Mouse (Mus musculus): ENCODE results near the gene Osbpl8. TPM values are rescaled to one million over a fixed set of nuclear protein-coding genes. Genes with fewer than 3 reads are reported as not detected.
A peak's percentile ranks its signal among the peaks of the same experiment; 100 is the strongest.

Osbpl8 gene
- total and polyA plus RNA-seq, 3 experiments: 12.9 to 26.4 (median 23.4) TPM

DNA sequence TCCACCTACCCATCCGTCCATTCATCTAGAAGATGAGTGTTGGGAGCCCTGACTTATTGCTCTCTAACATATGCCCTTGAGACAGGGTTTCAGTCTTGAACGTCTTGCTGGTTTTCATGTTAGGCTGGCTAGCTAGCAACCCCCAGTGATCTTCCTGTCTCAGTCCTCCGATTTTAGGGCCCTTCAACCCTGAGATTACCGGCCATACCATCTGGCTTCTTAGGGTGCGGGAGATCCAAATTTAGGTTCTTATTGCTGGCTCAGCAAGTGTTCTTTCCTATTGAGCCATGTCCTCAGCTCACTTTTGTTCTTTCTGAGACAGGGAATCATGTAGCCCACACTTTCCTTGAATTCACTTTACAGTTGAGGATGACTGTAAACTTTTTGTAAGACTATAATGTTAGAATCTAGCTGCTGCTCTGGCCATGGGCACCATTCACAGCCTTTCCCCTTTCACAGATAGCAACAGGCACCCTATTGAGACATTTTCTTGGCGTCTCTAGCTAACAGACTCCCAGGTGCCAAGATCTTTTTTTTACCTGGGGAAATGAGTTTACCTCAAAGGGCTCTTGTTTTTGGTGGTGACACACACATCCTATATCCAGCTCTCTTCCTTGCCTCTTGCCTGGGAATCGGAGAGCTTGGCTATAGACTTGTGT, 9.2 kb downstream of the Osbpl8 start:
- Histone ChIP-seq H3K4me1 (ENCODE audit: control insufficient read depth in 1 of 2, insufficient read depth in 2 of 2) (peaks cover 24 to 72% of the 10 kb centered on the region in 2 experiments), H3K36me3 (replicated peaks in 1 of 2; ENCODE audit: control insufficient read depth in 1 of 2, insufficient read depth in 1 of 2, low read length in 1 of 2) (peaks cover 0 to 8% of the 10 kb centered on the region in 2 experiments), H3K4me2 (ENCODE audit: insufficient read depth, low read depth, poor library complexity, severe bottlenecking) (peak overlapping the region; percentile 60; the same call in 1 of the 2 replicates), H3K9ac (ENCODE audit: insufficient read depth, low read depth) (peak overlapping the region; percentile 55; the same call in 1 of the 2 replicates), H3K79me2 (replicated peaks; ENCODE audit: control insufficient read depth, extremely low read depth, insufficient read depth, poor library complexity, severe bottlenecking) (peaks cover 70% of the 10 kb centered on the region), H3K27me3 (replicated peaks) (no peaks in the 10 kb centered on the region), H3K9me3 (replicated peaks; ENCODE audit: low read length) (no peaks in the 10 kb centered on the region), H3K27ac (ENCODE audit: insufficient read depth, low read depth) (no peak overlapping the region), H3K4me3 (replicated peaks in 1 of 3; ENCODE audit: low read depth in 2 of 3, low read length in 2 of 3, poor library complexity in 1 of 3) (no peak overlapping the region)
- TF ChIP-seq RAD21 (IDR thresholded peaks at IDR 0.05; ENCODE audit: low read depth, low read length): no peak
- 0 out of 2 replicates have a peak, but pooled peaks have one; percentile 12 for TF ChIP-seq MAFK (IDR thresholded peaks at IDR 0.05; ENCODE audit: insufficient replicate concordance, low read length)
- dilution Hi-C loops (cut with MboI; ENCODE audit: extremely low pct_ligation_motif_present, extremely low pct_unique_long_range_greater_than_20kb, low sequenced_read_pairs): no loop called here
- in situ Hi-C loops (cut with MboI; ENCODE audit: low pct_ligation_motif_present, low pct_unique_long_range_greater_than_20kb, low sequenced_read_pairs): loop anchor here (10.0 kb wide), 1 partner anchor 59 kb away; no protein-coding TSS in a partner anchor
- no peak for DNase-seq (ENCODE audit: extremely low read depth)

DNA sequence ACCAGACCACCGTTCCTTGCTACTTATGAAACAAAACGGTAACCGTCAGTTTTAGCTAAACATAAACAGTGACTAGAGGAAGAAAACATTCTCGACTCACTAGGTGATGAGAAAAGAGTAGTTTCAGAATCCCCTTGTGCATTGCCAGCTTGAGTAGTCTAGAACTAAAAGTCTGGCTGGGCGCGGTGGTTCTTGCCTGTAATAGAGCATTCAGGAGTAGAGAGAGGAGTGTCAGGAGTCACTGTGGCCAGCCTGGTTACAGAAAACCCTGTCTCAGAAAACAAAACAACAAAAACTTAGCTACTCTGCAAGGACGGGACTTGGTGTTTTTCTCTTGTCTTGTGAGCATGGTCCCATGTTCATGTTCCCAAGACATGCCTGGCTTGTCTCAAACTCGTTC, 12.8 kb downstream of the Osbpl8 start:
- H3K27ac ChIP-seq (ENCODE audit: insufficient read depth, low read depth): no peak overlapping the region

DNA sequence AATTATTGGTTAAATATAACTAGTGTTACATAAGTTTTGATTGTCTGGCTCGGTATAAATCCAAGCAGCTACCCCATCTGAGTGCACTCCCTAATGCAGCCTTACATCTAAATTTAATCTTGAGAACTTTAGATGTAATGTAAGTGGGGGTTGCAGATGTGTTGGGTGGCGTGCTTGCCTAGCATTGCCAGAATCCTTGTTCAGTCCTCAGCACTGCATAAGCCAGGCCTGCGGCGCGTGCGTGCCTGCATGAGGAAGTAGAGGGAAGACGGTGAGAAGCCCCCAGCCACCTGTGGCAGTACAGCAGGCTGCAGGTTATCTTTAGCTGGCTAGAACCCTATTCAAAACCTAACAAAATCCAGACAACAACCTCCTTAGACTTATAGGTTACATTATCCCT, 13.5 kb downstream of the Osbpl8 start:
- H3K27me3 ChIP-seq (replicated peaks): no peaks in the 10 kb centered on the region
- H3K4me1 ChIP-seq (ENCODE audit: control insufficient read depth in 1 of 2, insufficient read depth in 2 of 2): peaks cover 17 to 56% of the 10 kb centered on the region in 2 experiments
- no peak for DNase-seq (ENCODE audit: extremely low read depth)
- H3K36me3 ChIP-seq (replicated peaks in 1 of 2; ENCODE audit: control insufficient read depth in 1 of 2, insufficient read depth in 1 of 2, low read length in 1 of 2): peaks cover 0 to 17% of the 10 kb centered on the region in 2 experiments
- H3K9ac ChIP-seq (ENCODE audit: insufficient read depth, low read depth): no peak overlapping the region
- H3K27ac ChIP-seq (ENCODE audit: insufficient read depth, low read depth): no peak overlapping the region
- in situ Hi-C loops (cut with MboI; ENCODE audit: low pct_ligation_motif_present, low pct_unique_long_range_greater_than_20kb, low sequenced_read_pairs): loop anchor here (10.0 kb wide), 1 partner anchor 63 kb away; no protein-coding TSS in a partner anchor
- H3K79me2 ChIP-seq (replicated peaks; ENCODE audit: control insufficient read depth, extremely low read depth, insufficient read depth, poor library complexity, severe bottlenecking): peaks cover 49% of the 10 kb centered on the region
- no peak overlapping the region for H3K4me2 ChIP-seq (ENCODE audit: insufficient read depth, low read depth, poor library complexity, severe bottlenecking)
- H3K4me3 ChIP-seq (replicated peaks in 1 of 3; ENCODE audit: low read depth in 2 of 3, low read length in 2 of 3, poor library complexity in 1 of 3): no peak overlapping the region
- dilution Hi-C loops (cut with MboI; ENCODE audit: extremely low pct_ligation_motif_present, extremely low pct_unique_long_range_greater_than_20kb, low sequenced_read_pairs): no loop called here
- H3K9me3 ChIP-seq (replicated peaks; ENCODE audit: low read length): no peaks in the 10 kb centered on the region
- TF ChIP-seq BHLHE40 (IDR thresholded peaks at IDR 0.05; ENCODE audit: low read depth, low read length) (no peak), USF1 (IDR thresholded peaks at IDR 0.05; ENCODE audit: low read depth, low read length) (no peak), CTCF (conservative IDR thresholded peaks at IDR 0.05 in 1 of 2, IDR thresholded peaks at IDR 0.05 in 1 of 2; ENCODE audit: low read depth in 2 of 2, low read length in 2 of 2) (no peak), ZNF384 (IDR thresholded peaks at IDR 0.05; ENCODE audit: low read depth, low read length) (no peak), JUND (conservative IDR thresholded peaks at IDR 0.05; ENCODE audit: low read depth, low read length) (no peak), JUN (IDR thresholded peaks at IDR 0.05; ENCODE audit: insufficient read depth, low read depth, low read length) (no peak), E2F4 (IDR thresholded peaks at IDR 0.05; ENCODE audit: insufficient replicate concordance, low read depth, low read length) (no peak), MYC (IDR thresholded peaks at IDR 0.05; ENCODE audit: low read depth, low read length) (no peak), MAFK (IDR thresholded peaks at IDR 0.05; ENCODE audit: insufficient replicate concordance, low read length) (no peak), NELFE (IDR thresholded peaks at IDR 0.05; ENCODE audit: low read depth, low read length) (no peak), MXI1 (IDR thresholded peaks at IDR 0.05; ENCODE audit: low read depth, low read length) (no peak), KAT2A (IDR thresholded peaks at IDR 0.05; ENCODE audit: insufficient replicate concordance, low read length) (no peak), GABPA (IDR thresholded peaks at IDR 0.05; ENCODE audit: insufficient replicate concordance, low read depth, low read length) (no peak), UBTF (IDR thresholded peaks at IDR 0.05; ENCODE audit: low read depth, low read length) (no peak), ZKSCAN1 (IDR thresholded peaks at IDR 0.05; ENCODE audit: borderline replicate concordance, low read depth, low read length) (no peak)

More for the DNA sequence above, 12.8 kb downstream of the Osbpl8 start:
- DNase-seq (ENCODE audit: extremely low read depth): no peak
- TF ChIP-seq RCOR1 (conservative IDR thresholded peaks at IDR 0.05; ENCODE audit: low read depth, low read length): no peak
- no peak for TF ChIP-seq ZC3H11A (IDR thresholded peaks at IDR 0.05; ENCODE audit: low read depth, low read length)
- TF ChIP-seq ZMIZ1 (IDR thresholded peaks at IDR 0.05; ENCODE audit: low read depth, low read length): no peak
- no peak for TF ChIP-seq USF2 (conservative IDR thresholded peaks at IDR 0.05; ENCODE audit: low read depth, low read length)
- no peak for TF ChIP-seq MAFK (IDR thresholded peaks at IDR 0.05; ENCODE audit: insufficient replicate concordance, low read length)
- TF ChIP-seq E2F4 (IDR thresholded peaks at IDR 0.05; ENCODE audit: insufficient replicate concordance, low read depth, low read length): no peak
- TF ChIP-seq TBP (conservative IDR thresholded peaks at IDR 0.05; ENCODE audit: low read depth, low read length): no peak
- no peak for TF ChIP-seq MXI1 (IDR thresholded peaks at IDR 0.05; ENCODE audit: low read depth, low read length)
- TF ChIP-seq JUND (conservative IDR thresholded peaks at IDR 0.05; ENCODE audit: low read depth, low read length): no peak
- no peak for TF ChIP-seq BHLHE40 (IDR thresholded peaks at IDR 0.05; ENCODE audit: low read depth, low read length)
- H3K9ac ChIP-seq (ENCODE audit: insufficient read depth, low read depth): no peak overlapping the region
- H3K36me3 ChIP-seq (replicated peaks in 1 of 2; ENCODE audit: control insufficient read depth in 1 of 2, insufficient read depth in 1 of 2, low read length in 1 of 2): peaks cover 0 to 14% of the 10 kb centered on the region in 2 experiments
- dilution Hi-C loops (cut with MboI; ENCODE audit: extremely low pct_ligation_motif_present, extremely low pct_unique_long_range_greater_than_20kb, low sequenced_read_pairs): no loop called here
- H3K4me2 ChIP-seq (ENCODE audit: insufficient read depth, low read depth, poor library complexity, severe bottlenecking): peak overlapping the region; percentile 36; the same call in 1 of the 2 replicates
- no peaks in the 10 kb centered on the region for H3K27me3 ChIP-seq (replicated peaks)
- in situ Hi-C loops (cut with MboI; ENCODE audit: low pct_ligation_motif_present, low pct_unique_long_range_greater_than_20kb, low sequenced_read_pairs): loop anchor here (10.0 kb wide), 1 partner anchor 63 kb away; no protein-coding TSS in a partner anchor
- no peaks in the 10 kb centered on the region for H3K9me3 ChIP-seq (replicated peaks; ENCODE audit: low read length)
- peaks cover 17 to 59% of the 10 kb centered on the region in 2 experiments for H3K4me1 ChIP-seq (ENCODE audit: control insufficient read depth in 1 of 2, insufficient read depth in 2 of 2)
- no peak overlapping the region for H3K4me3 ChIP-seq (replicated peaks in 1 of 3; ENCODE audit: low read depth in 2 of 3, low read length in 2 of 3, poor library complexity in 1 of 3)
- H3K79me2 ChIP-seq (replicated peaks; ENCODE audit: control insufficient read depth, extremely low read depth, insufficient read depth, poor library complexity, severe bottlenecking): peaks cover 52% of the 10 kb centered on the region

All from CH12.LX (cell line).